Mouse (Mus musculus) brain, embryonic 14.5 days (tissue): ENCODE results near the gene Uqcr11.

Experiments used
- CTCF ChIP-seq: fragments of 200-500 bp; IDR thresholded peaks from 2 replicates; pipeline ENCODE4 v1.5.1; 2012; ENCODE audit warnings: inconsistent platforms, mild to moderate bottlenecking, moderate library complexity, borderline replicate concordance; ENCODE audit not compliant: insufficient read depth, insufficient read length; ENCODE audit errors: extremely low read depth
- POLR2A ChIP-seq: fragments of 200-500 bp; IDR thresholded peaks from 2 replicates; pipeline ENCODE4 v1.6.1; 2012; ENCODE audit warnings: mild to moderate bottlenecking, inconsistent platforms, borderline replicate concordance; ENCODE audit not compliant: poor library complexity, insufficient read depth, insufficient read length, severe bottlenecking; ENCODE audit errors: extremely low read depth

GRCm38 (mm10) chr10:80384115-80384639 lies 22.5 kb downstream of the Uqcr11 start:
- TF ChIP-seq CTCF (no peak), POLR2A (no peak)
